Mouse (Mus musculus): ENCODE results near the gene Npffr2.

GRCm38 (mm10) chr5:89612262-89612661 is 85.0 kb downstream of the Npffr2 start:
- TF ChIP-seq CTCF (IDR thresholded peaks at IDR 0.05; ENCODE audit: borderline replicate concordance, insufficient read depth, low read length) (no peak), POLR2A (IDR thresholded peaks at IDR 0.05; ENCODE audit: low read depth, low read length) (no peak)
